Mouse (Mus musculus): ENCODE measurements around the gene Plekhh2. TPM values are rescaled to one million over a fixed set of nuclear protein-coding genes. Genes with fewer than 3 reads are reported as not detected.

The Plekhh2 gene
- total and polyA plus RNA-seq, 2 experiments from 2014 or later = 1.2 to 3.1 TPM

DNA sequence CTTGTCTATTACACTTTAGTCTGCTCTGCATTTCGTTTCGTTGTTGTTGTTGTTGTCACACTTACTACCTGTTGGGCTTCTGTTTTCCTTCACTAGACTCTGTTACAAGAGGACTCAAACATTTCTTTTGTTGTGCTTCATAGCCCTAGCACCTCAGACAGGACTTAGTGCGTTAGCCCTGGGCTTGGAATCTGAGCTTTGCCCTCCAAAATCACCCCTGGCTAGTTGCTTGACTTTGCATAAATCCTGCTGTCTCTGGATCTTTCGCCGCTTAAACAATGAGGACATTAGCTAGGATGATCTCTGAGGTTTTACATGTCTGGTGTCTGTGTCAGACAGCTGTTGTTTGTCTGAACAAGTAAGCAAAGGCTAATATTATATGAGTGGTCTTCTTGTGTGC lies 62.2 kb downstream of the Plekhh2 start:
- TF ChIP-seq CTCF (IDR thresholded peaks at IDR 0.05) = no peak
- H3K9ac ChIP-seq (replicated peaks; ENCODE audit: low read length, poor library complexity, severe bottlenecking) = no peak overlapping the region
- DNase-seq (ENCODE audit: low spot score) (no peak), ATAC-seq (ENCODE audit: low FRiP score) (no peak)
- WGBS = 89% methylated on average over 5 of the region's 5 CpGs
- peaks cover 2% of the 10 kb centered on the region; the same call in 1 of the 2 replicates for H3K36me3 ChIP-seq (ENCODE audit: insufficient read depth, low read length)
- no peaks in the 10 kb centered on the region for H3K9me3 ChIP-seq (ENCODE audit: low read length)
- no peak overlapping the region for H3K4me3 ChIP-seq (ENCODE audit: low read depth, low read length)
- H3K4me1 ChIP-seq (ENCODE audit: insufficient read depth, low read length) = no peaks in the 10 kb centered on the region
- H3K27me3 ChIP-seq (ENCODE audit: insufficient read depth, low read length) = no peaks in the 10 kb centered on the region
- H3K27ac ChIP-seq (ENCODE audit: low read depth, low read length) = no peak overlapping the region
- H3K4me2 ChIP-seq (ENCODE audit: low read depth, low read length, poor library complexity, severe bottlenecking) = no peak overlapping the region

GRCm38 (mm10) chr17:84575108-84575507 lies 63.4 kb downstream of the Plekhh2 start:
- ATAC-seq (ENCODE audit: low FRiP score) (no peak), DNase-seq (ENCODE audit: low spot score) (no peak)
- no peak overlapping the region for H3K4me2 ChIP-seq (ENCODE audit: low read depth, low read length, poor library complexity, severe bottlenecking)
- no peaks in the 10 kb centered on the region for H3K4me1 ChIP-seq (ENCODE audit: insufficient read depth, low read length)
- 88% methylated on average over 5 of the region's 5 CpGs for WGBS
- no peaks in the 10 kb centered on the region for H3K27me3 ChIP-seq (ENCODE audit: insufficient read depth, low read length)
- H3K9ac ChIP-seq (replicated peaks; ENCODE audit: low read length, poor library complexity, severe bottlenecking) = no peak overlapping the region
- no peak for TF ChIP-seq CTCF (IDR thresholded peaks at IDR 0.05)
- H3K9me3 ChIP-seq (ENCODE audit: low read length) = no peaks in the 10 kb centered on the region
- H3K4me3 ChIP-seq (ENCODE audit: low read depth, low read length) = no peak overlapping the region
- peaks cover 2% of the 10 kb centered on the region; the same call in 1 of the 2 replicates for H3K36me3 ChIP-seq (ENCODE audit: insufficient read depth, low read length)
- no peak overlapping the region for H3K27ac ChIP-seq (ENCODE audit: low read depth, low read length)

GRCm38 (mm10) chr17:84576621-84577293 lies 65.1 kb downstream of the Plekhh2 start:
- no peak for ATAC-seq (ENCODE audit: low FRiP score)
- no peaks in the 10 kb centered on the region for H3K4me1 ChIP-seq (ENCODE audit: insufficient read depth, low read length)
- TF ChIP-seq CTCF (IDR thresholded peaks at IDR 0.05) = no peak
- DNase-seq (ENCODE audit: low spot score) = no peak
- no peaks in the 10 kb centered on the region for H3K9me3 ChIP-seq (ENCODE audit: low read length)
- no peak overlapping the region for H3K4me3 ChIP-seq (ENCODE audit: low read depth, low read length)
- no peak overlapping the region for H3K27ac ChIP-seq (ENCODE audit: low read depth, low read length)
- 88% methylated on average over 16 of the region's 16 CpGs for WGBS
- no peaks in the 10 kb centered on the region for H3K27me3 ChIP-seq (ENCODE audit: insufficient read depth, low read length)
- H3K9ac ChIP-seq (replicated peaks; ENCODE audit: low read length, poor library complexity, severe bottlenecking) = no peak overlapping the region
- peaks cover 2% of the 10 kb centered on the region; the same call in 1 of the 2 replicates for H3K36me3 ChIP-seq (ENCODE audit: insufficient read depth, low read length)
- H3K4me2 ChIP-seq (ENCODE audit: low read depth, low read length, poor library complexity, severe bottlenecking) = no peak overlapping the region

DNA sequence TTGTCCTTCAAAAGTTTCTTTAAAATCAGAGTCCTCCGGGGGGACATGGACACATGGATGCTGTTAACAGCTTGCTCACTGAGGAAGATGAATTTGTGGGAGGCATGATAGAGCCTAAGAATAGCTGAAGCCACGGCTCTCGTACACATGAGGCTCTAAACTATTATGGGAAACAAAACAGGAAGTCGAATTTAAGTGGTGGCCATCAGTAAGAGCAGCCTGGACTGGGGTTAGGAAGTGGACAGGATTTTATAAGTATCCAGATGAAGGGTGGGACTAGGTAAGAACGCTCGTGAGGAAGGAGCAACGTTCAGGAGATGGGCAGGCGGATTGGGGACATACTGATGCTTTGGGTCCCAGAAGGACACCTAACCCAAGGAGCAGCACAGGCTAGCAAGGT lies 67.6 kb downstream of the Plekhh2 start:
- peaks cover 2% of the 10 kb centered on the region; the same call in 1 of the 2 replicates for H3K36me3 ChIP-seq (ENCODE audit: insufficient read depth, low read length)
- H3K27me3 ChIP-seq (ENCODE audit: insufficient read depth, low read length) = no peaks in the 10 kb centered on the region
- DNase-seq (ENCODE audit: low spot score) (no peak), ATAC-seq (ENCODE audit: low FRiP score) (no peak)
- no peak for TF ChIP-seq CTCF (IDR thresholded peaks at IDR 0.05)
- H3K4me1 ChIP-seq (ENCODE audit: insufficient read depth, low read length) = no peaks in the 10 kb centered on the region
- H3K4me3 ChIP-seq (ENCODE audit: low read depth, low read length) = no peak overlapping the region
- H3K4me2 ChIP-seq (ENCODE audit: low read depth, low read length, poor library complexity, severe bottlenecking) = no peak overlapping the region
- 83% methylated on average over 8 of the region's 8 CpGs for WGBS
- no peak overlapping the region for H3K9ac ChIP-seq (replicated peaks; ENCODE audit: low read length, poor library complexity, severe bottlenecking)
- no peak overlapping the region for H3K27ac ChIP-seq (ENCODE audit: low read depth, low read length)
- no peaks in the 10 kb centered on the region for H3K9me3 ChIP-seq (ENCODE audit: low read length)

DNA sequence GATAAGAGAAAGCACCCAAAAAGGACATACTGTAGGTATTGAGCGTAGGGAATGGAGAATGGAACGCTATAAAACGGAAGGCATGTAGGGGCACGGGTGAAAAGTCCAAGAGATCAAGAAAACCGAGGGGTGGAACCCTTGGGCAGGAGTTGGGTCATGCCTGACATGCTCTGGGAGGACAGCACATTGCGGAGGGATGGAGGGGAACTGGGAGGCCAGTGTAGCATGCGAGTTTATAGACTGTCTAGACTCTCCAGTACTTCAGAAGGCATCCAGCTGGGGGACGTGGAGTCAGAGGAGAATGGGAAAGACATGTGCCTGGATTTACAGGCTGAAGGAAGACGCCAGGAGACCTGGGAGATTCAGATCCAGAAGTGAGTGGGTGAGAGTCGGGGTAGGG lies 68.1 kb downstream of the Plekhh2 start:
- Histone ChIP-seq H3K9me3 (ENCODE audit: low read length) (no peaks in the 10 kb centered on the region), H3K27me3 (ENCODE audit: insufficient read depth, low read length) (no peaks in the 10 kb centered on the region), H3K27ac (ENCODE audit: low read depth, low read length) (no peak overlapping the region), H3K4me2 (ENCODE audit: low read depth, low read length, poor library complexity, severe bottlenecking) (no peak overlapping the region), H3K9ac (replicated peaks; ENCODE audit: low read length, poor library complexity, severe bottlenecking) (no peak overlapping the region), H3K4me1 (ENCODE audit: insufficient read depth, low read length) (no peaks in the 10 kb centered on the region), H3K36me3 (ENCODE audit: insufficient read depth, low read length) (peaks cover 2% of the 10 kb centered on the region; the same call in 1 of the 2 replicates), H3K4me3 (ENCODE audit: low read depth, low read length) (no peak overlapping the region)
- TF ChIP-seq CTCF (IDR thresholded peaks at IDR 0.05) = no peak
- 86% methylated on average over 10 of the region's 10 CpGs for WGBS
- no peak for ATAC-seq (ENCODE audit: low FRiP score)
- DNase-seq (ENCODE audit: low spot score) = no peak

GRCm38 (mm10) chr17:84580821-84581220 lies 69.1 kb downstream of the Plekhh2 start:
- Histone ChIP-seq H3K4me1 (ENCODE audit: insufficient read depth, low read length) (no peaks in the 10 kb centered on the region), H3K9me3 (ENCODE audit: low read length) (no peaks in the 10 kb centered on the region), H3K36me3 (ENCODE audit: insufficient read depth, low read length) (no peaks in the 10 kb centered on the region), H3K27ac (ENCODE audit: low read depth, low read length) (no peak overlapping the region), H3K4me3 (ENCODE audit: low read depth, low read length) (no peak overlapping the region), H3K4me2 (ENCODE audit: low read depth, low read length, poor library complexity, severe bottlenecking) (no peak overlapping the region), H3K27me3 (ENCODE audit: insufficient read depth, low read length) (no peaks in the 10 kb centered on the region), H3K9ac (replicated peaks; ENCODE audit: low read length, poor library complexity, severe bottlenecking) (no peak overlapping the region)
- 62% methylated on average over 8 of the region's 8 CpGs for WGBS
- DNase-seq (ENCODE audit: low spot score) (no peak), ATAC-seq (ENCODE audit: low FRiP score) (no peak)
- TF ChIP-seq CTCF (IDR thresholded peaks at IDR 0.05) = no peak

Data from midbrain, postnatal 0 days (tissue).